Mouse (Mus musculus) kidney, postnatal 0 days (tissue): Measurements from ENCODE around the gene Sord. TPM values are rescaled to one million over a fixed set of nuclear protein-coding genes. Genes with fewer than 3 reads are reported as not detected.

Source experiments
- ATAC-seq: fragments of 200-750 bp; cut with Nextera tagmentation; replicated peaks from 2 replicates; pipeline ENCODE4 v1.8.0; 2017; ENCODE audit warnings: low read depth, moderate number of reproducible peaks, moderate TSS enrichment, moderate library complexity; ENCODE audit not compliant: low FRiP score
- DNase-seq: peaks from one replicate; pipeline ENCODE4 v3.0.0-alpha.2; 2016; ENCODE audit warnings: low spot score
- H3K27ac ChIP-seq: fragments of 300-500 bp; sonication (generic); 2 replicates; pipeline ENCODE4 v1.5.1; 2014; ENCODE audit warnings: mild to moderate bottlenecking
- H3K27me3 ChIP-seq: fragments of 300-500 bp; sonication (generic); 2 replicates; pipeline ENCODE4 v1.6.1; 2014; ENCODE audit warnings: low read length, mixed read lengths; ENCODE audit not compliant: insufficient read depth
- H3K36me3 ChIP-seq: fragments of 300-500 bp; sonication (generic); 2 replicates; pipeline ENCODE4 v1.6.1; 2014; ENCODE audit warnings: low read length, mixed read lengths; ENCODE audit not compliant: insufficient read depth
- H3K4me1 ChIP-seq: fragments of 300-500 bp; sonication (generic); replicated peaks from 2 replicates; pipeline ENCODE4 v1.6.1; 2014; ENCODE audit warnings: antibody characterized with exemption, low read length, mixed read lengths; ENCODE audit not compliant: insufficient read depth
- H3K4me2 ChIP-seq: fragments of 300-500 bp; sonication (generic); 2 replicates; pipeline ENCODE4 v1.6.1; 2014; ENCODE audit warnings: mild to moderate bottlenecking, low read length, moderate library complexity, mixed read lengths
- H3K4me3 ChIP-seq: fragments of 300-500 bp; sonication (generic); replicated peaks from 2 replicates; pipeline ENCODE4 v1.5.1; 2014; ENCODE audit warnings: low read depth, low read length
- H3K9ac ChIP-seq: fragments of 300-500 bp; sonication (generic); 2 replicates; pipeline ENCODE4 v1.6.1; 2014; ENCODE audit warnings: low read depth, low read length
- H3K9me3 ChIP-seq: fragments of 300-500 bp; sonication (generic); replicated peaks from 2 replicates; pipeline ENCODE4 v1.6.1; 2016; ENCODE audit warnings: low read length, inconsistent platforms, mixed read lengths
- CTCF ChIP-seq: IDR thresholded peaks from 2 replicates; pipeline ENCODE4 v1.5.1; 2016; ENCODE audit warnings: antibody characterized with exemption, low read depth, mild to moderate bottlenecking, moderate library complexity
- WGBS: fragments of 180-500 bp; shearing (Covaris S2); extraction: QIAGEN DNeasy Blood & Tissue Kit; methylation state at CpG from one replicate; pipeline ENCODE4 v1.1.7; 2014; 5-methylcytosine and 5-hydroxymethylcytosine counted together
- polyA plus RNA-seq: library from polyadenylated mRNA; unstranded; fragments of >200 nt; fragmentation: Nextera tagmentation; extraction: Ambion mirVana; gene quantifications from 2 replicates; pipeline ENCODE4 v1.2.1, GENCODE M21; 2015

The Sord gene
- polyA plus RNA-seq, 1 experiment from 2014 or later, result 127 TPM

DNA sequence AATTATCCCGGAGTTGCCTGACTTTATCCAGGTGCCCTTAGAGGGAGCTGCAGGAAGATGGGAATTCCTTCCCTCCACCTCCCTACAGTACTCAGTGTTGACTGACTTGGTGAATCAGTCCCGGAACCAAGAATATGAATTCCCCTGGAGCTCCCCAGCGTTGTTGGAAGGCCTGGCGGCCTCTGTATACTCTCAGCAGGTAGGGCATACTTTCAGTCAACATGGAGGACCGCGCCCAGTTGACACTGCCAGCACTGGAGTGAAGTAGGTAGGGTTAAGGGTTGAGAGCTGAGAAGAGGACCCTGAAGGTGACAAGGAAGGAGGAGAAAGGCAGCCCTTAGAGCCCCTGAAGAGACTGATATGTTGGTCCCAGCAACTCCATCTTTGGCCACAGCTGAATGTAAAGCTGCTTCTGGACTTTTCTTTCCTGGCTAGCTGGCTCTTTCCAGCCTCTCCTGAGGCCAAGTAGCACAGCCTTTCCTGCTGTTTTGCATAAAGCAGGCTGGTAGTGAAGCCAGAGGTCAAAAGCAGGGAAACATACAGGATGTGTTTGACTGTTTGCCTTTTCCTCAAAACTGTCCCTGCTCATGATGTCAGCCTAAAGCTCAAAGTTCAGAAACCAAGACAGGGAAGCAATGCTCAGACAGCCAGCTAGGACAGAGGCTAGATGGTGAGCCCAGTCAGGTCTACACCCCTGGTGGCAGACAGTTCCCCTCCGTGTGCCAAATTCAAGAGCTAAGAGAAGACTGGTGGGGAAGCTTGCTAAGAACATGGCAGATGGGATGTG, 32.1 kb downstream of the Sord start:
- no peaks in the 10 kb centered on the region for H3K36me3 ChIP-seq
- ATAC-seq, result peak; percentile 14; the same call in 1 of the 2 replicates
- H3K4me2 ChIP-seq, result no peak overlapping the region
- H3K27ac ChIP-seq, result no peak overlapping the region
- no peak for TF ChIP-seq CTCF
- H3K4me3 ChIP-seq, result no peak overlapping the region
- no peaks in the 10 kb centered on the region for H3K27me3 ChIP-seq
- H3K4me1 ChIP-seq, result no peaks in the 10 kb centered on the region
- H3K9ac ChIP-seq, result no peak overlapping the region
- H3K9me3 ChIP-seq, result no peaks in the 10 kb centered on the region
- WGBS, result 91% methylated on average over 7 of the region's 7 CpGs
- DNase-seq, result no peak

DNA sequence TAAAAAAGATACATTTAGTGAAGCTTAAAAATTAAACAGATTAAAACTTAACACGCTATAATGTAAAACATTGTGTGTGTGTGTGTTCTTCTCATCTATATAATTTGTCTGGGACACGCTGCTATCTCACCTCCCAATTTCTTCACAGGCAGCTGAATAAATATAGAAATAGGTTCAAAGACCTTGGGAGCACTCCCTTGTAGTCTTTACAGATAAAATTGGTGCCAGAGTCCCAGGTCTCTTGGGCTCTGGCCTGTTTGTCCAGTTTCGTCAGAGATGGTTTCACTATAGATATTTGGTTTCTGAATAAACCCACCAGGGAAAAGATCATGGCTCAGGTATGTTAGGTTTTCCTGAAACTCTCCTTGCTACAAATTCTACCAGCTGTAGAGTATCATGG, 44.2 kb downstream of the Sord start:
- Histone ChIP-seq H3K4me1 (no peaks in the 10 kb centered on the region), H3K9ac (no peak overlapping the region), H3K9me3 (no peaks in the 10 kb centered on the region), H3K4me2 (no peak overlapping the region), H3K27ac (no peak overlapping the region), H3K4me3 (no peak overlapping the region), H3K27me3 (no peaks in the 10 kb centered on the region), H3K36me3 (no peaks in the 10 kb centered on the region)
- ATAC-seq (no peak), DNase-seq (no peak)
- no peak for TF ChIP-seq CTCF
- WGBS, result 73% methylated on average over 3 of the region's 3 CpGs

DNA sequence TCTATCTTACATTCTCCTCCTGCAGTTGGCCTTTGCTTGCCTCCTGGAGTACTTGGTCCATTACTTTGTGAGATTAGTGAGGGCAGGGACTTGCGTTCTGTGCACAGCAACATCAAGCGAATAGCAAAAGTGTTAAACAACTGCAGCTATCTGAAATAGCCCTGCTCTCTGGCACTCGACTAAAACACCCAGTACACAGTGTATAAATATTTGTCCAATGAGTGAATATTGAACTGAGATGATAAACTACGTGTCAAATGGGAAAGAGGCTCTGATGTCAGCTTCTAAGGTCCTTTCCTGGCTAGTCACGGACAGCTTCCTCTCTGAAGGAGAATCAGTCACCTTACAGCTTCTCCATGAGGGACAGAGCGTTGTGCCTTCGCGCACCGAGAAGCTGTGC, 49.5 kb downstream of the Sord start:
- no peak for ATAC-seq
- WGBS, result 81% methylated on average over 9 of the region's 9 CpGs
- DNase-seq, result no peak

DNA sequence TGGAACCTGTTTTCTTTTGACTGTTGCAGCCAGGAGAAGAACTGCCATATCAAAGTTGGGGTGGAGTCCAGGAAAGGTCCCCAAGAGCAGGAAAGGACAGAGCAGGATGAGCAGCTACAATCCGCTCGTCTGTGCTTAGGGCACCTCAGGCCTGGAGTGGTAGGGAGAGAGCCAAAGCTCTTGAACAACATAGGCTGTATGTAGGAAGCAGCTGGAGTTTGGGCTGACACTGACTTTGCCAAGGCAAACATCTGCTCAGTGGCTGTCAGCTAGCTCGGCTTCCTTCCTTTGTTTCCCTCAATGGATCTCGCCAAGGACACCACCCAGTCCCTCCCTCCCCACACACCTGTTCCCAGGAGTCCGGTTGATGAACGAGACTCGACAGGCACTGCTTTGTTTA, 51.6 kb downstream of the Sord start:
- no peaks in the 10 kb centered on the region for H3K36me3 ChIP-seq
- TF ChIP-seq CTCF, result no peak
- no peak overlapping the region for H3K4me3 ChIP-seq
- H3K4me2 ChIP-seq, result no peak overlapping the region
- DNase-seq, result no peak
- H3K27ac ChIP-seq, result no peak overlapping the region
- H3K4me1 ChIP-seq, result no peaks in the 10 kb centered on the region
- H3K27me3 ChIP-seq, result no peaks in the 10 kb centered on the region
- WGBS, result 50% methylated on average over 7 of the region's 7 CpGs
- no peak overlapping the region for H3K9ac ChIP-seq
- no peaks in the 10 kb centered on the region for H3K9me3 ChIP-seq
- ATAC-seq, result no peak

More for the DNA sequence above, 49.5 kb downstream of the Sord start:
- Histone ChIP-seq H3K4me2 (no peak overlapping the region), H3K9ac (no peak overlapping the region), H3K27me3 (no peaks in the 10 kb centered on the region), H3K4me3 (no peak overlapping the region), H3K27ac (no peak overlapping the region), H3K36me3 (no peaks in the 10 kb centered on the region), H3K9me3 (no peaks in the 10 kb centered on the region), H3K4me1 (no peaks in the 10 kb centered on the region)
- TF ChIP-seq CTCF, result no peak

DNA sequence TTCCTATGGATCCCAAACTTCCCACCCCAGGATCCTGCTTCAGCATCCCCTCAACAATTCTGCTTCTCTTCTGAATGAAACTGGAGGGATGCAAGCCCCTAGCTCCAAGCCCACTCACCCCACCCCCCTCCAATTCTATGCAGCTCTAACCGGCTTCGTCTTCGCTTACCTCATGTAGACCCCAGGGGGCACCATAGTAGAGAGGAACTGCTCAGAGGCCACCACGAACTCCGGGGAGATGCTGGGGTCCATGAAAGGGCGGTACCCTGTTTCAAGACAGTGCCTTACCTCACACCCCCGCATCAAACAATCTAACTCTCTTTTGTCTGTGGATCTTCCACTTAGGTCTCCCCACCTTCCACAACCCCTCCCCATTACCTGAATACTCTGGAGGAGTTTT, 60.4 kb downstream of the Sord start:
- Histone ChIP-seq H3K4me2 (no peak overlapping the region), H3K4me3 (no peak overlapping the region), H3K36me3 (no peaks in the 10 kb centered on the region), H3K9me3 (no peaks in the 10 kb centered on the region), H3K27ac (no peak overlapping the region), H3K4me1 (peaks cover 11% of the 10 kb centered on the region; the same call in 1 of the 2 replicates), H3K27me3 (peaks cover 47% of the 10 kb centered on the region), H3K9ac (no peak overlapping the region)
- 9% methylated on average over 7 of the region's 7 CpGs for WGBS
- TF ChIP-seq CTCF, result peak; percentile 28; the same call in 1 of the 2 replicates
- DNase-seq (no peak), ATAC-seq (no peak)

DNA sequence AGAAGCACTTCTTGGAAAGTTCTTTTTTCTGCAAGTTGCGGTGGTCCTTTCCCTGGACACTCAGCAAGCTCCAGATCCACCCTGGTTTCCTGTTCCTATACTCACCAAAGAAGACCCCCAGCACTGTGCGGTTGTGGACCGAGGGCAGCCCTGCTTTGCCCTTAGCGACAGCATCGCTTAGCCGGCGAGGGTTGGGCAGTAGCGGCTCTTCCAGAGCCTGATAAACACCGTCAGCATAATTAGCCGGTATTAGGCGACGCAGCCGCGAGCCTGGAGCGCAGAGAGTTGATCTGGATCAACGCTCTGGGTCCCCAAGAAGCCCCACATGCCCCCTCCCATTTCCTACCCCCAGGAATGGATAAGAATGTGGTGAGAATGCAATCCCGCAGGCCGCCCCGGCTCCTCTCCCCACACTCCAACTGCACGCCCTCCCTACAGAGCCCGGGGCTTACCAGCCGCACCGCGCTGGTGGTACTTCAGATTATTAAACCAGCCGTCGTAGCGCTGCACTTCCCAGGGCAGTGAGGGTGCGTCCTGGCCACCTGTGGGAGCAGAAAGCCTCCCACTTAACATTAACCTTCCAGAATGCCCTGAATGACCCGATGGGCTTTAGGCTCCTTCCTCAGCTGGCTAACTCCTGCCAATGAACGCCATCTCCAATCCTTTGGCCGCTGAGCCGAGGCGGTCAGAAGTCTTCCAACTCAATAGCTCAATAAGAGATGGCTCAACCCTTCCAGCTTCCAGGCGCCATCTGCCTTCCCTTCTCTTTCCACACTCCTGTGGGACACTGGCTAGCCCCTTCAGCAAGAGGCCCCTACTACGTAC, 62.9 kb downstream of the Sord start:
- Histone ChIP-seq H3K9ac (no peak overlapping the region), H3K27me3 (peaks cover 70% of the 10 kb centered on the region), H3K4me1 (peaks cover 22% of the 10 kb centered on the region; the same call in 1 of the 2 replicates), H3K27ac (no peak overlapping the region), H3K4me3 (0 out of 2 replicates have a peak overlapping the region, but pooled peaks have one; percentile 2), H3K36me3 (no peaks in the 10 kb centered on the region), H3K4me2 (peak overlapping the region; percentile 23), H3K9me3 (no peaks in the 10 kb centered on the region)
- no peak for TF ChIP-seq CTCF
- DNase-seq (no peak), ATAC-seq (no peak)
- WGBS, result 1% methylated on average over 35 of the region's 35 CpGs
